Mouse (Mus musculus) cortical plate, adult 2 months (tissue): ENCODE data around the gene Popdc3. TPM values are rescaled to one million over a fixed set of nuclear protein-coding genes. Genes with fewer than 3 reads are reported as not detected.

Source experiments
- H3K27ac ChIP-seq: fragments of 200-500 bp; 2 replicates; pipeline ENCODE4 v1.5.1; 2012; ENCODE audit warnings: low read length, control low read depth, inconsistent platforms; ENCODE audit not compliant: insufficient read depth
- H3K4me1 ChIP-seq: fragments of 200-500 bp; 2 replicates; pipeline ENCODE4 v1.6.1; 2011; ENCODE audit warnings: low read length; ENCODE audit not compliant: control insufficient read depth, insufficient read depth
- H3K4me3 ChIP-seq: fragments of 200-500 bp; 2 replicates; pipeline ENCODE4 v1.5.1; 2011; ENCODE audit warnings: mild to moderate bottlenecking, low read length, control low read depth; ENCODE audit not compliant: insufficient read depth
- CTCF ChIP-seq: fragments of 200-500 bp; IDR thresholded peaks from 2 replicates; pipeline ENCODE4 v1.5.1; 2011; ENCODE audit warnings: mild to moderate bottlenecking, control low read depth, low read length; ENCODE audit not compliant: insufficient read depth; ENCODE audit errors: extremely low read depth
- POLR2A ChIP-seq: fragments of 200-500 bp; IDR thresholded peaks from 2 replicates; pipeline ENCODE4 v1.6.1; 2011; ENCODE audit warnings: mild to moderate bottlenecking, low read length, control low read depth; ENCODE audit not compliant: insufficient read depth; ENCODE audit errors: extremely low read depth
- polyA plus RNA-seq: library from polyadenylated mRNA; depleted of rRNA; stranded (reverse); fragments of >200 nt; gene quantifications from 2 replicates; pipeline ENCODE4 v1.2.3, GENCODE M21; 2012

The Popdc3 gene
- polyA plus RNA-seq, 1 experiment, result 0.84 TPM

GRCm38 (mm10) chr10:45151137-45151536 is 26.8 kb upstream of the Popdc3 start:
- Histone ChIP-seq H3K4me3 (no peak overlapping the region), H3K27ac (no peak overlapping the region), H3K4me1 (no peaks in the 10 kb centered on the region; the same call in 1 of the 2 replicates)
- TF ChIP-seq POLR2A, result no peak
- no peak for TF ChIP-seq CTCF

- no peak overlapping the region for H3K4me3 ChIP-seq
- H3K4me1 ChIP-seq, result no peaks in the 10 kb centered on the region; the same call in 1 of the 2 replicates
- TF ChIP-seq CTCF, result no peak
- no peak for TF ChIP-seq POLR2A
- no peak overlapping the region for H3K27ac ChIP-seq
Observed at GRCm38 (mm10) chr10:45151771-45152692, 25.9 kb upstream of the Popdc3 start.

- Histone ChIP-seq H3K4me1 (no peaks in the 10 kb centered on the region; the same call in 1 of the 2 replicates), H3K27ac (no peak overlapping the region), H3K4me3 (no peak overlapping the region)
- TF ChIP-seq CTCF (no peak), POLR2A (no peak)
Observed at GRCm38 (mm10) chr10:45154557-45155060, 23.3 kb upstream of the Popdc3 start.

- TF ChIP-seq POLR2A (no peak), CTCF (no peak)
- Histone ChIP-seq H3K4me1 (no peaks in the 10 kb centered on the region), H3K4me3 (no peak overlapping the region), H3K27ac (no peak overlapping the region)
Observed at GRCm38 (mm10) chr10:45165851-45166250, 12.0 kb upstream of the Popdc3 start.

GRCm38 (mm10) chr10:45173927-45174326 is 4.0 kb upstream of the Popdc3 start:
- Histone ChIP-seq H3K4me3 (no peak overlapping the region), H3K27ac (no peak overlapping the region), H3K4me1 (no peaks in the 10 kb centered on the region)
- no peak for TF ChIP-seq POLR2A
- no peak for TF ChIP-seq CTCF

GRCm38 (mm10) chr10:45174345-45174744 is 3.6 kb upstream of the Popdc3 start:
- Histone ChIP-seq H3K27ac (no peak overlapping the region), H3K4me3 (no peak overlapping the region), H3K4me1 (no peaks in the 10 kb centered on the region)
- TF ChIP-seq CTCF (no peak), POLR2A (no peak)

- TF ChIP-seq CTCF (no peak), POLR2A (no peak)
- no peaks in the 10 kb centered on the region for H3K4me1 ChIP-seq
- H3K27ac ChIP-seq, result no peak overlapping the region
- H3K4me3 ChIP-seq, result no peak overlapping the region
Observed at GRCm38 (mm10) chr10:45180677-45181326, 2.9 kb downstream of the Popdc3 start.

GRCm38 (mm10) chr10:45181344-45181743 is 3.4 kb downstream of the Popdc3 start:
- Histone ChIP-seq H3K4me1 (no peaks in the 10 kb centered on the region), H3K27ac (no peak overlapping the region), H3K4me3 (no peak overlapping the region)
- no peak for TF ChIP-seq POLR2A
- no peak for TF ChIP-seq CTCF

GRCm38 (mm10) chr10:45185457-45185856 is 7.6 kb downstream of the Popdc3 start:
- Histone ChIP-seq H3K27ac (no peak overlapping the region), H3K4me3 (no peak overlapping the region), H3K4me1 (no peaks in the 10 kb centered on the region)
- no peak for TF ChIP-seq POLR2A
- no peak for TF ChIP-seq CTCF
